Mouse (Mus musculus) limb, embryonic 13.5 days (tissue): ENCODE data around the gene Olfr1393. TPM values are rescaled to one million over a fixed set of nuclear protein-coding genes. Genes with fewer than 3 reads are reported as not detected.

ENCODE experiments used
- polyA plus RNA-seq: library from polyadenylated mRNA; unstranded; fragments of >200 nt; fragmentation: Nextera tagmentation; extraction: Ambion mirVana; gene quantifications from 2 replicates; pipeline ENCODE4 v1.2.1, GENCODE M21; 2015

Gene Olfr1393
- polyA plus RNA-seq, 1 experiment from 2014 or later: not detected

Other genes starting within 250 kb of the Olfr1393 start
- 0.24 and 0.27 TPM in 2 replicates for gene 9930111J21Rik2, start 227.1 kb upstream of the Olfr1393 start, polyA plus RNA-seq
- 0.28 TPM in 1 of 2 replicates, not detected in the other for gene Tgtp2, start 214.1 kb upstream of the Olfr1393 start, polyA plus RNA-seq
- 0.90 and 0.98 TPM in 2 replicates for gene Ifi47, start 201.7 kb upstream of the Olfr1393 start, polyA plus RNA-seq
- 0.04 TPM in 1 of 2 replicates, not detected in the other for gene Olfr1396, start 163.4 kb upstream of the Olfr1393 start, polyA plus RNA-seq
- gene Olfr1395, start 136.0 kb upstream of the Olfr1393 start, polyA plus RNA-seq: not detected in 2 replicates
- not detected in 2 replicates for gene Olfr1394, start 123.9 kb upstream of the Olfr1393 start, polyA plus RNA-seq
- 1.0 and 1.5 TPM in 2 replicates for gene Btnl9, start 91.1 kb upstream of the Olfr1393 start, polyA plus RNA-seq
- gene Zfp62, start 75.0 kb upstream of the Olfr1393 start, polyA plus RNA-seq: 44.5 and 48.8 TPM in 2 replicates
- gene Mgat1, start 34.1 kb upstream of the Olfr1393 start, polyA plus RNA-seq: 56.3 and 60.7 TPM in 2 replicates
- gene Olfr1392, start 7.0 kb downstream of the Olfr1393 start, polyA plus RNA-seq: 0.06 TPM in 1 of 2 replicates, not detected in the other
- not detected in 2 replicates for gene Olfr10, start 26.4 kb downstream of the Olfr1393 start, polyA plus RNA-seq
- gene Olfr1391, start 44.4 kb downstream of the Olfr1393 start, polyA plus RNA-seq: not detected in 2 replicates
- not detected in 2 replicates for gene Olfr1390, start 56.9 kb downstream of the Olfr1393 start, polyA plus RNA-seq
- gene Olfr1389, start 144.8 kb downstream of the Olfr1393 start, polyA plus RNA-seq: not detected in 2 replicates
- 0.06 TPM in 1 of 2 replicates, not detected in the other for gene Olfr1388, start 158.3 kb downstream of the Olfr1393 start, polyA plus RNA-seq
- gene Olfr1387, start 177.0 kb downstream of the Olfr1393 start, polyA plus RNA-seq: not detected in 2 replicates
- gene Olfr1386, start 186.7 kb downstream of the Olfr1393 start, polyA plus RNA-seq: not detected in 2 replicates
- gene Olfr1385, start 210.8 kb downstream of the Olfr1393 start, polyA plus RNA-seq: 0.04 TPM in 1 of 2 replicates, not detected in the other
- not detected in 2 replicates for gene Olfr1384, start 228.4 kb downstream of the Olfr1393 start, polyA plus RNA-seq
- gene Olfr1383, start 241.3 kb downstream of the Olfr1393 start, polyA plus RNA-seq: not detected in 2 replicates
- gene Olfr1382, start 249.9 kb downstream of the Olfr1393 start, polyA plus RNA-seq: not detected in 2 replicates